Mouse (Mus musculus) megakaryocyte, embryonic 14.5 days (primary cell): ENCODE results near the gene Abhd8. TPM values are rescaled to one million over a fixed set of nuclear protein-coding genes. Genes with fewer than 3 reads are reported as not detected.

Source experiments
- H3K27me3 ChIP-seq: replicated peaks from 2 replicates; pipeline ENCODE3; 2012; ENCODE audit warnings: inconsistent platforms
- H3K36me3 ChIP-seq: replicated peaks from 2 replicates; pipeline ENCODE3; 2012; ENCODE audit warnings: low read length, inconsistent platforms, mixed read lengths
- H3K4me1 ChIP-seq: 2 replicates; pipeline ENCODE4 v1.6.1; 2012; ENCODE audit warnings: inconsistent platforms
- H3K4me3 ChIP-seq: replicated peaks from 2 replicates; pipeline ENCODE3; 2012; ENCODE audit warnings: moderate library complexity, mild to moderate bottlenecking, inconsistent platforms
- H3K9me3 ChIP-seq: 2 replicates; pipeline ENCODE4 v1.6.1; 2012; ENCODE audit warnings: inconsistent platforms
- FLI1 ChIP-seq: IDR thresholded peaks from 2 replicates; pipeline ENCODE4 v1.6.1; 2012; ENCODE audit warnings: low read length, inconsistent platforms, mixed read lengths
- GATA1 ChIP-seq: IDR thresholded peaks from 3 replicates; pipeline ENCODE4 v1.6.1; 2012; ENCODE audit warnings: mixed read lengths, low read length, inconsistent platforms, borderline replicate concordance
- polyA plus RNA-seq: library from polyadenylated mRNA; stranded (reverse); fragments of >175 nt; gene quantifications from 2 replicates; pipeline ENCODE4 v1.2.3, GENCODE M21; 2012; ENCODE audit warnings: low replicate concordance; ENCODE audit not compliant: insufficient read depth

Abhd8 gene
- polyA plus RNA-seq, 1 experiment, result 22.6 TPM

- peaks cover 6% of the 10 kb centered on the region for H3K27me3 ChIP-seq
- H3K4me3 ChIP-seq, result no peak overlapping the region
- H3K9me3 ChIP-seq, result peaks cover 50% of the 10 kb centered on the region
- peaks cover 3% of the 10 kb centered on the region; the same call in 1 of the 2 replicates for H3K4me1 ChIP-seq
- TF ChIP-seq FLI1, result no peak
- TF ChIP-seq GATA1, result no peak
- no peaks in the 10 kb centered on the region for H3K36me3 ChIP-seq
These were observed 41.3 kb downstream of the Abhd8 start for GRCm38 (mm10) chr8:71422121-71422520.

- peaks cover 23% of the 10 kb centered on the region for H3K4me1 ChIP-seq
- peaks cover 30% of the 10 kb centered on the region for H3K36me3 ChIP-seq
- H3K9me3 ChIP-seq, result no peaks in the 10 kb centered on the region
- TF ChIP-seq FLI1 (no peak), GATA1 (no peak)
- no peak overlapping the region for H3K4me3 ChIP-seq
- H3K27me3 ChIP-seq, result no peaks in the 10 kb centered on the region
These were observed 51.8 kb downstream of the Abhd8 start for GRCm38 (mm10) chr8:71411535-71412273.

GRCm38 (mm10) chr8:71408231-71408630 is 55.2 kb downstream of the Abhd8 start:
- Histone ChIP-seq H3K4me3 (peak overlapping the region; percentile 24), H3K4me1 (peaks cover 58% of the 10 kb centered on the region), H3K9me3 (no peaks in the 10 kb centered on the region), H3K27me3 (no peaks in the 10 kb centered on the region), H3K36me3 (peaks cover 43% of the 10 kb centered on the region)
- no peak for TF ChIP-seq FLI1
- no peak for TF ChIP-seq GATA1

- no peak overlapping the region for H3K4me3 ChIP-seq
- H3K9me3 ChIP-seq, result no peaks in the 10 kb centered on the region
- TF ChIP-seq FLI1 (no peak), GATA1 (no peak)
- peaks cover 50% of the 10 kb centered on the region for H3K36me3 ChIP-seq
- H3K27me3 ChIP-seq, result no peaks in the 10 kb centered on the region
- H3K4me1 ChIP-seq, result peaks cover 62% of the 10 kb centered on the region
These were observed 56.0 kb downstream of the Abhd8 start for GRCm38 (mm10) chr8:71407441-71407840.

Other genes with a start within 250 kb of the Abhd8 start
- 63.5 and 70.1 TPM in 2 replicates for gene Myo9b, start 190.9 kb downstream of the Abhd8 start, polyA plus RNA-seq
- 9.3 and 14.0 TPM in 2 replicates for gene Haus8, start 190.7 kb downstream of the Abhd8 start, polyA plus RNA-seq
- 136 and 255 TPM in 2 replicates for gene Use1, start 96.8 kb downstream of the Abhd8 start, polyA plus RNA-seq
- gene Ocel1, start 92.4 kb downstream of the Abhd8 start, polyA plus RNA-seq, result 79.6 and 103 TPM in 2 replicates
- gene Nr2f6, start 81.7 kb downstream of the Abhd8 start, polyA plus RNA-seq, result 20.8 and 45.4 TPM in 2 replicates
- gene Ushbp1, start 67.9 kb downstream of the Abhd8 start, polyA plus RNA-seq, result 0.06 TPM in 1 of 2 replicates, not detected in the other
- gene Babam1, start 66.8 kb downstream of the Abhd8 start, polyA plus RNA-seq, result 62.3 and 94.3 TPM in 2 replicates
- 3.3 and 6.3 TPM in 2 replicates for gene Ankle1, start 57.6 kb downstream of the Abhd8 start, polyA plus RNA-seq
- 206 and 242 TPM in 2 replicates for gene Mrpl34, start 1.3 kb upstream of the Abhd8 start, polyA plus RNA-seq
- 346 and 1,390 TPM in 2 replicates for gene Dda1, start 5.5 kb upstream of the Abhd8 start, polyA plus RNA-seq
- 3.3 and 3.4 TPM in 2 replicates for gene Ano8, start 22.3 kb upstream of the Abhd8 start, polyA plus RNA-seq
- 17.4 and 21.7 TPM in 2 replicates for gene Gtpbp3, start 24.4 kb upstream of the Abhd8 start, polyA plus RNA-seq
- 4.0 and 6.0 TPM in 2 replicates for gene Plvap, start 48.1 kb upstream of the Abhd8 start, polyA plus RNA-seq
- 0.16 TPM in 1 of 2 replicates, not detected in the other for gene Ccdc194, start 62.1 kb upstream of the Abhd8 start, polyA plus RNA-seq
- gene Bst2, start 73.8 kb upstream of the Abhd8 start, polyA plus RNA-seq, result 105 and 345 TPM in 2 replicates
- 199 and 226 TPM in 2 replicates for gene Mvb12a, start 79.3 kb upstream of the Abhd8 start, polyA plus RNA-seq
- 1.3 TPM in 1 of 2 replicates, not detected in the other for gene Tmem221, start 95.2 kb upstream of the Abhd8 start, polyA plus RNA-seq
- not detected in 2 replicates for gene Nxnl1, start 102.9 kb upstream of the Abhd8 start, polyA plus RNA-seq
- gene Slc27a1, start 105.2 kb upstream of the Abhd8 start, polyA plus RNA-seq, result 1.8 and 16.4 TPM in 2 replicates
- gene Pgls, start 128.5 kb upstream of the Abhd8 start, polyA plus RNA-seq, result 330 and 634 TPM in 2 replicates
- gene Fam129c, start 134.0 kb upstream of the Abhd8 start, polyA plus RNA-seq, result 2.5 and 27.1 TPM in 2 replicates
- gene Colgalt1, start 147.3 kb upstream of the Abhd8 start, polyA plus RNA-seq, result 14.0 and 14.8 TPM in 2 replicates
- gene Unc13a, start 208.1 kb upstream of the Abhd8 start, polyA plus RNA-seq, result 8.9 and 10.8 TPM in 2 replicates
- 209 and 434 TPM in 2 replicates for gene Jak3, start 212.6 kb upstream of the Abhd8 start, polyA plus RNA-seq
- gene Insl3, start 225.6 kb upstream of the Abhd8 start, polyA plus RNA-seq, result 241 and 376 TPM in 2 replicates
- gene B3gnt3, start 238.1 kb upstream of the Abhd8 start, polyA plus RNA-seq, result 0.77 TPM in 1 of 2 replicates, not detected in the other